In the genomic region with DNA sequence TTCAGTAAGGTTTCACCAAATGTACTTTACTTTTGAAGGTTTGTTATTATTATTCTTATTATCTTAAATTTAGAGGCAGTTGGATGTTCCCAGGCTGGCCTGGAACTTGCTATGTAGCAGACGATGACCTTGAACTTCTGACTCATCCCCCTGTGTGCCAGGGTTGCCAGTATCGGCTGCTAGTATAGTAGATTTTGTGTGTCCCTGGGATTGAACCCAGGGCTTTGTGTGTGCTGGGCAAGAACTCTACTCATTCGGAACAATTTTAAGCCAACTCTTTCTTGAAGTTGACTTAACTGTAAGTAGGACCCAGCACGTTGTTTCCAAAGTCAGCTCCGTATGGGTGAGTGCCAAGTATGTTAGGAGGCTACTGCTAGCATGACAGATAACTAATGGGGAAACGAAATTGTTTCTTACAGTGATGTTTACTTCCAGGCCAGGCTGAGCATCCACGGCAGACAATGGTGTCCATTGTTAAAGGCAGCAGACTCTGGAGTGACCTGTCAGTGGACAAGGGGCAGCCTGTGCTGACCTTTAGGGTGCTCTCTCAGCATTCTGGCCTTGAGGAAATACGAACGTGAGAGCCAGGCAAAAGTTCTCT, we compare ENCODE assay signal across 10 mouse cellular contexts. TPM values are rescaled to one million over a fixed set of nuclear protein-coding genes. Genes with fewer than 3 reads are reported as not detected.
A peak's percentile ranks its signal among the peaks of the same experiment; 100 is the strongest.
DNase-seq lines count a peak whose midpoint lies in the region; ATAC-seq and TF ChIP-seq lines count a peak whose summit lies in the region.
"Had no signal": no experiment of that assay in that cellular context is flagged by ENCODE, and none has a peak within 500 bp of the region (broad histone marks: within the 10 kb centered on the region; RNA-seq: fewer than 3 reads in every experiment).

No protein-coding gene starts in this region.

- TF ChIP-seq CTCF in heart, adult 2 months (IDR thresholded peaks at IDR 0.05), result no peak
- TF ChIP-seq CTCF in cerebellum, adult 2 months (IDR thresholded peaks at IDR 0.05; ENCODE audit: borderline replicate concordance, insufficient read depth, low read depth, low read length), result no peak

- H3K9ac ChIP-seq in heart, adult 2 months (ENCODE audit: low read depth, low read length), result no peak overlapping the region
- H3K9ac ChIP-seq in neural tube, embryonic 12.5 days, result no peak overlapping the region
- H3K9ac ChIP-seq in neural tube, embryonic 15.5 days (replicated peaks), result no peak overlapping the region
- H3K9ac ChIP-seq: liver, embryonic 13.5 days had no signal

- intact Hi-C loops in heart, adult 2 months (cut with DNase I), result no loop called here
- intact Hi-C loops in heart, postnatal 25 days (cut with DNase I), result no loop called here

- peaks cover 16% of the 10 kb centered on the region for H3K79me2 ChIP-seq in heart, adult 2 months (replicated peaks; ENCODE audit: control insufficient read depth, insufficient read depth, low read length)

- DNase-seq in heart, adult 2 months, result peak; percentile 35 to 36
- no peak for DNase-seq in heart, postnatal 25 days (ENCODE audit: low spot score)
- no peak for DNase-seq in embryonic facial prominence, embryonic 10.5 days (ENCODE audit: low spot score)
- DNase-seq in cerebellum, adult 2 months, result no peak
- no peak for DNase-seq in spleen, adult 12 weeks (ENCODE audit: low spot score)
- DNase-seq: liver, embryonic 13.5 days; thymus, postnatal 14 days had no signal

- no peak for ATAC-seq in neural tube, embryonic 12.5 days (ENCODE audit: low FRiP score, low read depth)
- ATAC-seq in neural tube, embryonic 15.5 days (ENCODE audit: low FRiP score), result no peak
- ATAC-seq in megakaryocyte, adult 5-6 weeks (ENCODE audit: poor library complexity, severe bottlenecking), result 0 out of 2 replicates have a peak, but pooled peaks have one; percentile 33

- no peaks in the 10 kb centered on the region for H3K27me3 ChIP-seq in heart, adult 2 months (ENCODE audit: control insufficient read depth, insufficient read depth, low read length)
- H3K27me3 ChIP-seq in neural tube, embryonic 12.5 days (replicated peaks), result no peaks in the 10 kb centered on the region
- H3K27me3 ChIP-seq in neural tube, embryonic 15.5 days (replicated peaks), result no peaks in the 10 kb centered on the region
- H3K27me3 ChIP-seq in embryonic facial prominence, embryonic 10.5 days (replicated peaks; ENCODE audit: low read depth, poor library complexity, severe bottlenecking), result no peaks in the 10 kb centered on the region
- no peaks in the 10 kb centered on the region for H3K27me3 ChIP-seq in cerebellum, adult 2 months (ENCODE audit: control insufficient read depth, insufficient read depth, low read length)
- H3K27me3 ChIP-seq: liver, embryonic 13.5 days had no signal

- H3K9me3 ChIP-seq in neural tube, embryonic 12.5 days, result no peaks in the 10 kb centered on the region
- H3K9me3 ChIP-seq in neural tube, embryonic 15.5 days (replicated peaks), result no peaks in the 10 kb centered on the region
- H3K9me3 ChIP-seq in embryonic facial prominence, embryonic 10.5 days, result no peaks in the 10 kb centered on the region
- H3K9me3 ChIP-seq: liver, embryonic 13.5 days had no signal

- H3K4me3 ChIP-seq in heart, adult 2 months, result no peak overlapping the region
- no peak overlapping the region for H3K4me3 ChIP-seq in neural tube, embryonic 12.5 days
- H3K4me3 ChIP-seq in neural tube, embryonic 15.5 days (replicated peaks), result no peak overlapping the region
- 0 out of 2 replicates have a peak overlapping the region, but pooled peaks have one; percentile 13 for H3K4me3 ChIP-seq in embryonic facial prominence, embryonic 10.5 days
- no peak overlapping the region for H3K4me3 ChIP-seq in cerebellum, adult 2 months (replicated peaks; ENCODE audit: insufficient read depth, low read depth, low read length)
- H3K4me3 ChIP-seq: liver, embryonic 13.5 days had no signal

- no peak for TF ChIP-seq EP300 in heart, adult 2 months (IDR thresholded peaks at IDR 0.05; ENCODE audit: insufficient read depth, low read depth, low read length)

- no peak overlapping the region for H3K27ac ChIP-seq in heart, adult 2 months
- H3K27ac ChIP-seq in neural tube, embryonic 12.5 days, result no peak overlapping the region
- no peak overlapping the region for H3K27ac ChIP-seq in neural tube, embryonic 15.5 days (replicated peaks)
- H3K27ac ChIP-seq in embryonic facial prominence, embryonic 10.5 days (replicated peaks), result no peak overlapping the region
- no peak overlapping the region for H3K27ac ChIP-seq in cerebellum, adult 2 months (ENCODE audit: insufficient read depth, low read length)
- H3K27ac ChIP-seq: liver, embryonic 13.5 days had no signal

- H3K36me3 ChIP-seq in heart, adult 2 months (ENCODE audit: control insufficient read depth, insufficient read depth, low read length), result peaks cover 27% of the 10 kb centered on the region
- H3K36me3 ChIP-seq in neural tube, embryonic 12.5 days, result no peaks in the 10 kb centered on the region
- H3K36me3 ChIP-seq in neural tube, embryonic 15.5 days, result no peaks in the 10 kb centered on the region
- H3K36me3 ChIP-seq in embryonic facial prominence, embryonic 10.5 days (replicated peaks), result no peaks in the 10 kb centered on the region
- H3K36me3 ChIP-seq: liver, embryonic 13.5 days had no signal

- TF ChIP-seq POLR2A in heart, adult 2 months (IDR thresholded peaks at IDR 0.05; ENCODE audit: insufficient read depth, low read depth, low read length), result no peak
- no peak for TF ChIP-seq POLR2A in cerebellum, adult 2 months (IDR thresholded peaks at IDR 0.05; ENCODE audit: borderline replicate concordance, insufficient read depth, low read length)

- H3K4me1 ChIP-seq in heart, adult 2 months (ENCODE audit: control insufficient read depth, insufficient read depth, low read length), result peaks cover 32% of the 10 kb centered on the region
- peaks cover 70% of the 10 kb centered on the region for H3K4me1 ChIP-seq in neural tube, embryonic 12.5 days
- H3K4me1 ChIP-seq in neural tube, embryonic 15.5 days, result peaks cover 68% of the 10 kb centered on the region
- H3K4me1 ChIP-seq in embryonic facial prominence, embryonic 10.5 days, result peaks cover 88% of the 10 kb centered on the region
- H3K4me1 ChIP-seq in cerebellum, adult 2 months (ENCODE audit: control insufficient read depth, insufficient read depth, low read length), result peaks cover 32% of the 10 kb centered on the region

- 17% methylated on average over 9 of the region's 9 CpGs for WGBS in heart, adult 2 months
- 42% methylated on average over 9 of the region's 9 CpGs for WGBS in neural tube, embryonic 12.5 days
- WGBS in neural tube, embryonic 15.5 days, result 35% methylated on average over 9 of the region's 9 CpGs
- 34% methylated on average over 9 of the region's 9 CpGs for WGBS in embryonic facial prominence, embryonic 10.5 days
- WGBS in cerebellum, adult 2 months, result 31% methylated on average over 9 of the region's 9 CpGs

- 0 out of 2 replicates have a peak overlapping the region, but pooled peaks have one; percentile 12 for H3K4me2 ChIP-seq in neural tube, embryonic 12.5 days (replicated peaks)
- H3K4me2 ChIP-seq in neural tube, embryonic 15.5 days, result no peak overlapping the region
- H3K4me2 ChIP-seq: liver, embryonic 13.5 days had no signal

RNA-seq across cellular contexts. Expression of a gene that starts 7.5 kb away (rescaled TPM):
- total RNA-seq in heart, adult 2 months (2021), result 10 to 100 TPM; 26.8 to 27.8 TPM
- 11.1 and 11.8 TPM in 2 replicates for polyA plus RNA-seq in heart, adult 2 months (2012; rRNA removed)
- total RNA-seq in heart, postnatal 25 days (2021), result 10 to 100 TPM; 28.2 to 32.0 TPM
- polyA plus RNA-seq in neural tube, embryonic 12.5 days (2016; fragmentation: Nextera tagmentation; extraction: Ambion mirVana), result 18.6 and 18.7 TPM in 2 replicates
- polyA plus RNA-seq in neural tube, embryonic 15.5 days (2015; fragmentation: Nextera tagmentation; extraction: Ambion mirVana), result 12.5 and 13.5 TPM in 2 replicates
- polyA plus RNA-seq in embryonic facial prominence, embryonic 10.5 days (2016; fragmentation: Nextera tagmentation; extraction: Ambion mirVana), result 12.4 and 12.7 TPM in 2 replicates
- 23.0 and 28.1 TPM in 2 replicates for total RNA-seq in megakaryocyte, adult 5-6 weeks (2015)
- 15.2 and 19.0 TPM in 2 replicates for total RNA-seq in megakaryocyte, adult 5-6 weeks (2017)
- 25.6 and 28.4 TPM in 2 replicates for polyA plus RNA-seq in cerebellum, adult 2 months (2012; rRNA removed)

Comparison
In these comparisons a context has a peak if more than half of its experiments do, and no peak if none do; other contexts are left out.
1. DNase-seq: peak in heart, adult 2 months (2 of 2); none in heart, postnatal 25 days (single experiment), embryonic facial prominence, embryonic 10.5 days (single experiment), cerebellum, adult 2 months (0 of 2) and spleen, adult 12 weeks (single experiment).